Mouse (Mus musculus) liver, postnatal 0 days (tissue): Measurements from ENCODE around the gene Lemd1. TPM values are rescaled to one million over a fixed set of nuclear protein-coding genes. Genes with fewer than 3 reads are reported as not detected.

Experiments used
- ATAC-seq: fragments of 200-750 bp; cut with Nextera tagmentation; 2 replicates; pipeline ENCODE4 v1.8.0; 2017; ENCODE audit warnings: mild to moderate bottlenecking, moderate library complexity
- DNase-seq: peaks from one replicate; pipeline ENCODE4 v3.0.0-alpha.2; 2016
- H3K27ac ChIP-seq: fragments of 300-500 bp; sonication (generic); 2 replicates; pipeline ENCODE4 v1.5.1; 2014; ENCODE audit warnings: antibody characterized with exemption, moderate library complexity, mild to moderate bottlenecking, low read depth
- H3K27me3 ChIP-seq: fragments of 300-500 bp; sonication (generic); 2 replicates; pipeline ENCODE4 v1.6.1; 2014; ENCODE audit warnings: low read length, control low read depth, mixed read lengths; ENCODE audit not compliant: insufficient read depth
- H3K36me3 ChIP-seq: fragments of 300-500 bp; sonication (generic); replicated peaks from 2 replicates; pipeline ENCODE4 v1.6.1; 2014; ENCODE audit warnings: mild to moderate bottlenecking, control low read depth, low read length, moderate library complexity, mixed read lengths; ENCODE audit not compliant: insufficient read depth
- H3K4me1 ChIP-seq: fragments of 300-500 bp; sonication (generic); 2 replicates; pipeline ENCODE4 v1.6.1; 2014; ENCODE audit warnings: antibody characterized with exemption, mild to moderate bottlenecking, control low read depth; ENCODE audit not compliant: insufficient read depth
- H3K4me2 ChIP-seq: fragments of 300-500 bp; sonication (generic); 2 replicates; pipeline ENCODE4 v1.6.1; 2014; ENCODE audit warnings: low read depth, mild to moderate bottlenecking, low read length, moderate library complexity, mixed read lengths
- H3K4me3 ChIP-seq: fragments of 300-500 bp; sonication (generic); 2 replicates; pipeline ENCODE4 v1.5.1; 2014; ENCODE audit warnings: low read depth, low read length
- H3K9ac ChIP-seq: fragments of 300-500 bp; sonication (generic); replicated peaks from 2 replicates; pipeline ENCODE4 v1.6.1; 2014; ENCODE audit warnings: mild to moderate bottlenecking, moderate library complexity
- H3K9me3 ChIP-seq: fragments of 300-500 bp; sonication (generic); 2 replicates; pipeline ENCODE4 v1.6.1; 2016; ENCODE audit warnings: mild to moderate bottlenecking, control low read depth, low read length, mixed read lengths
- CTCF ChIP-seq: sonication (generic); IDR thresholded peaks from 2 replicates; pipeline ENCODE4 v1.5.1; 2016; ENCODE audit warnings: antibody characterized with exemption, low read depth
- EP300 ChIP-seq: IDR thresholded peaks from 2 replicates; pipeline ENCODE4 v1.6.1; 2016; ENCODE audit warnings: antibody characterized with exemption, low read depth, mild to moderate bottlenecking
- WGBS: fragments of 180-500 bp; shearing (Covaris S2); extraction: QIAGEN DNeasy Blood & Tissue Kit; methylation state at CpG from one replicate; pipeline ENCODE4 v1.1.7; 2014; ENCODE audit not compliant: insufficient replicate concordance; 5-methylcytosine and 5-hydroxymethylcytosine counted together
- polyA plus RNA-seq: library from polyadenylated mRNA; unstranded; fragments of >200 nt; fragmentation: Nextera tagmentation; extraction: Ambion mirVana; gene quantifications from 2 replicates; pipeline ENCODE4 v1.2.1, GENCODE M21; 2015

Lemd1 gene
- polyA plus RNA-seq, 1 experiment from 2014 or later = not detected

DNA sequence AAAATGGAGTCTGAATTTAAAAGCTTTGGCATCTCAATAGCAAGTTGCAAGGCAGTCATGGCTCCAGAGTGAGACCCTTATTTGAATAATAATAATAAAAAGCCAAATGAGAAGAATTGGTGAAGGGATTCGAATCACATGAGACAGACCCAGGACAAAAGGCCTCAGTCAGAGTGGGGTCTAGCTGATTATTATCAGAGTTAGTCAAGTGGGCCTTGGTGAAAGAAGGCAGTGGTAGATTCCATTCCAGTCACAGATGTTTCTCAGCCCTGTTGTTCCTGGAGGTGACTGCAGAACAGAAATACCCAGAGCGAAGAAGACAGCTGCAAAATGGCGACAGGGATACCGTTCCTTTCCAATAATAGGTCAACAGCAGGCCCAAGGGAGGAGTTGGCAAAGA is 72.4 kb downstream of the Lemd1 start:
- Histone ChIP-seq H3K36me3 (no peaks in the 10 kb centered on the region), H3K4me2 (no peak overlapping the region), H3K9me3 (no peaks in the 10 kb centered on the region), H3K9ac (no peak overlapping the region), H3K4me1 (peaks cover 13% of the 10 kb centered on the region), H3K4me3 (no peak overlapping the region), H3K27me3 (no peaks in the 10 kb centered on the region), H3K27ac (no peak overlapping the region)
- 91% methylated on average over 4 of the region's 4 CpGs for WGBS
- ATAC-seq (no peak), DNase-seq (no peak)
- no peak for TF ChIP-seq CTCF
- no peak for TF ChIP-seq EP300

DNA sequence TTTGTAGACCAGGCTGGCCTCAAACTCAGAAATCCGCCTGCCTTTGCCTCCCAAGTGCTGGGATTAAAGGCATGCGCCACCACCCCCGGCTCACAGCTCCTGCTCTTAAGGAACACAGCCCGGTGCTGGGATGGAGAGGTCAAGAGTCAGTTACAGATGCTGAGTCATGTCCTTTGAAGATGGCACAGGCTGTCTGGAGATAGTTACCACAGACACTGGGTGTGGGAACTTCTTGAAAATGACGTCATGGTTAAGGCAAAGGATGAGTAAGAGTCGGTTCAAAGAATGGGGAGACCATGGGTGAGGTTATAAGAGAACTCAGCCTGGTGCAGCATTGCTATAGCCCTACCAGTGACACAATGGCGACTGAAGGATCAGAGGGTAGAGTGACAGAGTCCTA is 73.3 kb downstream of the Lemd1 start:
- H3K27me3 ChIP-seq = no peaks in the 10 kb centered on the region
- peak overlapping the region; percentile 28; the same call in 1 of the 2 replicates for H3K4me2 ChIP-seq
- TF ChIP-seq CTCF (no peak), EP300 (peak; percentile 18; the same call in 1 of the 2 replicates)
- peaks cover 13% of the 10 kb centered on the region for H3K4me1 ChIP-seq
- ATAC-seq (peak; percentile 90), DNase-seq (peak; percentile 24)
- no peaks in the 10 kb centered on the region for H3K36me3 ChIP-seq
- WGBS = 34% methylated on average over 7 of the region's 7 CpGs
- no peak overlapping the region for H3K4me3 ChIP-seq
- H3K27ac ChIP-seq = no peak overlapping the region
- H3K9me3 ChIP-seq = no peaks in the 10 kb centered on the region
- H3K9ac ChIP-seq = no peak overlapping the region

GRCm38 (mm10) chr1:132265211-132265859 is 74.1 kb downstream of the Lemd1 start:
- no peaks in the 10 kb centered on the region for H3K27me3 ChIP-seq
- H3K9ac ChIP-seq = no peak overlapping the region
- H3K4me3 ChIP-seq = no peak overlapping the region
- no peak overlapping the region for H3K27ac ChIP-seq
- DNase-seq (no peak), ATAC-seq (no peak)
- H3K36me3 ChIP-seq = no peaks in the 10 kb centered on the region
- no peaks in the 10 kb centered on the region for H3K9me3 ChIP-seq
- H3K4me1 ChIP-seq = peaks cover 13% of the 10 kb centered on the region
- TF ChIP-seq EP300 = no peak
- TF ChIP-seq CTCF = no peak
- 78% methylated on average over 8 of the region's 8 CpGs for WGBS
- no peak overlapping the region for H3K4me2 ChIP-seq

DNA sequence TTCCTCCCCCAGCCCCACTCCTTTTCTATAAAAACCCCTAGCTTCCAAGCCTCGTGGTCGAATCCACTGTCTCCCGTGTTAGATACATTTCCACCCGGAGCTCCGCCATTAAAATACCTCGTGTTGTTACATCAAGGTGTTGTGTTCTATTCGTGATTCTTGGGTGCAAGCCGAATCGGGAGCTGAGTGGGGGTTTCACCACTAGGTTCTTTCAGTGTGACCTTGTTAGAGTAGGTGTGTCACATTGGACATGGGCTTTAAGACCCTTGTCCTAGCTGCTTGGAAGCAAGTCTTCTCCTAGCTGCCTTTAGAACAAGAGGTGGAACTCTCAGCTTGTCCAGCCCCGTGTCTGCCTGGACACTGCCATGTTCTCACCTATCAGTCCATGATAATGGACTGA is 74.7 kb downstream of the Lemd1 start:
- ATAC-seq (no peak), DNase-seq (no peak)
- 84% methylated on average over 10 of the region's 10 CpGs for WGBS
- H3K27me3 ChIP-seq = no peaks in the 10 kb centered on the region
- peaks cover 13% of the 10 kb centered on the region for H3K4me1 ChIP-seq
- H3K9me3 ChIP-seq = no peaks in the 10 kb centered on the region
- H3K4me2 ChIP-seq = no peak overlapping the region
- H3K4me3 ChIP-seq = no peak overlapping the region
- no peaks in the 10 kb centered on the region for H3K36me3 ChIP-seq
- H3K9ac ChIP-seq = no peak overlapping the region
- TF ChIP-seq CTCF (no peak), EP300 (no peak)
- no peak overlapping the region for H3K27ac ChIP-seq

GRCm38 (mm10) chr1:132266791-132267557 is 75.7 kb downstream of the Lemd1 start:
- no peak overlapping the region for H3K4me3 ChIP-seq
- H3K9ac ChIP-seq = no peak overlapping the region
- ATAC-seq (no peak), DNase-seq (no peak)
- no peak overlapping the region for H3K27ac ChIP-seq
- WGBS = 44% methylated on average over 8 of the region's 8 CpGs
- H3K36me3 ChIP-seq = no peaks in the 10 kb centered on the region
- H3K4me2 ChIP-seq = no peak overlapping the region
- no peaks in the 10 kb centered on the region for H3K9me3 ChIP-seq
- peaks cover 13% of the 10 kb centered on the region for H3K4me1 ChIP-seq
- H3K27me3 ChIP-seq = no peaks in the 10 kb centered on the region
- TF ChIP-seq EP300 (no peak), CTCF (no peak)

GRCm38 (mm10) chr1:132267959-132268358 is 76.7 kb downstream of the Lemd1 start:
- no peak overlapping the region for H3K27ac ChIP-seq
- WGBS = 71% methylated on average over 2 of the region's 2 CpGs

More at GRCm38 (mm10) chr1:132267959-132268358, 76.7 kb downstream of the Lemd1 start:
- Histone ChIP-seq H3K4me2 (no peak overlapping the region), H3K4me1 (peaks cover 13% of the 10 kb centered on the region), H3K9me3 (no peaks in the 10 kb centered on the region), H3K27me3 (no peaks in the 10 kb centered on the region), H3K36me3 (no peaks in the 10 kb centered on the region), H3K9ac (no peak overlapping the region), H3K4me3 (no peak overlapping the region)
- TF ChIP-seq EP300 = no peak
- no peak for TF ChIP-seq CTCF
- DNase-seq (no peak), ATAC-seq (no peak)
